Mouse (Mus musculus): ENCODE measurements at regions not wholly inside any gene's neighbourhood (a gene's known extent, or its start where the extent isn't known, plus 50 kb on each side); places are given as distances from the start of the nearest gene placed in this dataset.

- TF ChIP-seq CTCF (IDR thresholded peaks at IDR 0.05; ENCODE audit: low read depth) (no peak), EP300 (IDR thresholded peaks at IDR 0.05; ENCODE audit: low read depth) (no peak)
Measured at GRCm38 (mm10) chr3:31455031-31455430, 144.9 kb upstream of the Slc7a14 start.

Measured in liver, postnatal 0 days (tissue).